Mouse (Mus musculus): ENCODE measurements around the gene Depdc5. TPM values are rescaled to one million over a fixed set of nuclear protein-coding genes. Genes with fewer than 3 reads are reported as not detected.

Gene Depdc5
- total and polyA plus RNA-seq, 3 experiments, result 21.1 to 39.3 (median 36.6) TPM

- no peak; the same call in 1 of the 2 replicates for TF ChIP-seq RAD21 (IDR thresholded peaks at IDR 0.05; ENCODE audit: low read depth, low read length)
- no peak for TF ChIP-seq SMC3 (IDR thresholded peaks at IDR 0.05; ENCODE audit: low read depth, low read length)
- TF ChIP-seq EP300 (IDR thresholded peaks at IDR 0.05; ENCODE audit: low read length), result no peak
- no peak; the same call in 1 of the 2 replicates for TF ChIP-seq BHLHE40 (IDR thresholded peaks at IDR 0.05; ENCODE audit: low read depth, low read length)
- TF ChIP-seq HCFC1 (IDR thresholded peaks at IDR 0.05; ENCODE audit: low read depth, low read length), result peak; percentile 83
- peak; percentile 76 for TF ChIP-seq MEF2A (IDR thresholded peaks at IDR 0.05; ENCODE audit: borderline replicate concordance, low read depth, low read length)
- TF ChIP-seq CHD1 (IDR thresholded peaks at IDR 0.05; ENCODE audit: low read depth, low read length), result no peak
- TF ChIP-seq CHD2 (IDR thresholded peaks at IDR 0.05; ENCODE audit: low read length), result peak; percentile 95
- TF ChIP-seq PAX5 (IDR thresholded peaks at IDR 0.05; ENCODE audit: low read length), result no peak
- no peak for TF ChIP-seq USF1 (IDR thresholded peaks at IDR 0.05; ENCODE audit: low read depth, low read length)
- no peak for TF ChIP-seq ZC3H11A (IDR thresholded peaks at IDR 0.05; ENCODE audit: low read depth, low read length)
- no peak for TF ChIP-seq ZKSCAN1 (IDR thresholded peaks at IDR 0.05; ENCODE audit: borderline replicate concordance, low read depth, low read length)
- peak; percentile 88 for TF ChIP-seq POLR2AphosphoS2 (IDR thresholded peaks at IDR 0.05; ENCODE audit: low read depth, low read length)
- 0 out of 2 replicates have a peak, but pooled peaks have one; percentile 27 for TF ChIP-seq ZNF384 (IDR thresholded peaks at IDR 0.05; ENCODE audit: low read depth, low read length)
- no peak for TF ChIP-seq GABPA (IDR thresholded peaks at IDR 0.05; ENCODE audit: insufficient replicate concordance, low read depth, low read length)
- TF ChIP-seq IRF4 (IDR thresholded peaks at IDR 0.05; ENCODE audit: low read depth, low read length), result peak; percentile 58; the same call in 1 of the 2 replicates
Observed at GRCm38 (mm10) chr5:32853731-32854507, 9.6 kb upstream of the Depdc5 start, which contains the start of gene Prr14l (continued).

- Histone ChIP-seq H3K9me3 (replicated peaks; ENCODE audit: low read length) (no peaks in the 10 kb centered on the region), H3K9ac (ENCODE audit: insufficient read depth, low read depth) (peak overlapping the region; percentile 18; the same call in 1 of the 2 replicates), H3K36me3 (replicated peaks in 1 of 2; ENCODE audit: control insufficient read depth in 1 of 2, insufficient read depth in 1 of 2, low read length in 1 of 2) (peaks cover 0 to 17% of the 10 kb centered on the region in 2 experiments), H3K79me2 (replicated peaks; ENCODE audit: control insufficient read depth, extremely low read depth, insufficient read depth, poor library complexity, severe bottlenecking) (peaks cover 41% of the 10 kb centered on the region), H3K4me1 (ENCODE audit: control insufficient read depth in 1 of 2, insufficient read depth in 2 of 2) (peaks cover 2 to 26% of the 10 kb centered on the region in 2 experiments; a peak in 3 of 4 replicates), H3K27me3 (replicated peaks) (no peaks in the 10 kb centered on the region), H3K27ac (ENCODE audit: insufficient read depth, low read depth) (0 out of 2 replicates have a peak overlapping the region, but pooled peaks have one; percentile 16), H3K4me2 (ENCODE audit: insufficient read depth, low read depth, poor library complexity, severe bottlenecking) (peak overlapping the region; percentile 57), H3K4me3 (replicated peaks in 1 of 3; ENCODE audit: low read depth in 2 of 3, low read length in 2 of 3, poor library complexity in 1 of 3) (no peak overlapping the region)
- no peak for DNase-seq (ENCODE audit: extremely low read depth)
- in situ Hi-C loops (cut with MboI; ENCODE audit: low pct_ligation_motif_present, low pct_unique_long_range_greater_than_20kb, low sequenced_read_pairs) (no loop called here), dilution Hi-C loops (cut with MboI; ENCODE audit: extremely low pct_ligation_motif_present, extremely low pct_unique_long_range_greater_than_20kb, low sequenced_read_pairs) (no loop called here)
- TF ChIP-seq ZMIZ1 (IDR thresholded peaks at IDR 0.05; ENCODE audit: low read depth, low read length) (no peak), EP300 (IDR thresholded peaks at IDR 0.05; ENCODE audit: low read length) (no peak), JUND (conservative IDR thresholded peaks at IDR 0.05; ENCODE audit: low read depth, low read length) (no peak), NELFE (IDR thresholded peaks at IDR 0.05; ENCODE audit: low read depth, low read length) (no peak), CHD2 (IDR thresholded peaks at IDR 0.05; ENCODE audit: low read length) (no peak), HCFC1 (IDR thresholded peaks at IDR 0.05; ENCODE audit: low read depth, low read length) (no peak), POLR2AphosphoS2 (IDR thresholded peaks at IDR 0.05; ENCODE audit: low read depth, low read length) (no peak), USF2 (conservative IDR thresholded peaks at IDR 0.05; ENCODE audit: low read depth, low read length) (no peak), USF1 (IDR thresholded peaks at IDR 0.05; ENCODE audit: low read depth, low read length) (no peak), MEF2A (IDR thresholded peaks at IDR 0.05; ENCODE audit: borderline replicate concordance, low read depth, low read length) (no peak), PAX5 (IDR thresholded peaks at IDR 0.05; ENCODE audit: low read length) (no peak), NRF1 (IDR thresholded peaks at IDR 0.05; ENCODE audit: low read depth, low read length) (no peak), ELF1 (IDR thresholded peaks at IDR 0.05; ENCODE audit: low read depth, low read length) (no peak)
Observed at GRCm38 (mm10) chr5:32854818-32855217, 8.7 kb upstream of the Depdc5 start.
